11 mouse cellular contexts compared by ENCODE assay signal in genomic region chr7:79269866-79270265, GRCm38 (mm10). TPM values are rescaled to one million over a fixed set of nuclear protein-coding genes. Genes with fewer than 3 reads are reported as not detected.
DNase-seq lines count a peak whose midpoint lies in the region; ATAC-seq and TF ChIP-seq lines count a peak whose summit lies in the region.
"Had no signal": no experiment of that assay in that cellular context is flagged by ENCODE, and none has a peak within 500 bp of the region (broad histone marks: within the 10 kb centered on the region; RNA-seq: fewer than 3 reads in every experiment).

No protein-coding gene starts in this region.

- DNase-seq in heart, postnatal 36 days: no peak
- DNase-seq in c-Kit-positive CD71-positive TER-119-positive erythroid progenitor cells, embryonic 14.5 days (ENCODE audit: low spot score): peak; percentile 82
- DNase-seq in liver: peak; percentile 82
- no peak for DNase-seq in stomach, postnatal 0 days (ENCODE audit: low spot score)
- no peak for DNase-seq in right cerebral cortex, adult 2 months (ENCODE audit: low spot score in 2 of 2)
- DNase-seq: kidney, postnatal 10 days; left cerebral cortex, postnatal 4 days; lung, postnatal 36 days had no signal

- intact Hi-C loops in heart, postnatal 36 days (cut with DNase I): loop anchor here (10.0 kb wide), 1 partner anchor 195 kb away; the partner anchor contains the start of gene Polg

- H3K4me3 ChIP-seq in heart, embryonic 13.5 days: no peak overlapping the region
- H3K4me3 ChIP-seq in stomach, postnatal 0 days (ENCODE audit: low read depth, low read length): no peak overlapping the region

- peak overlapping the region; percentile 29 for H3K27ac ChIP-seq in heart, embryonic 13.5 days (replicated peaks)
- H3K27ac ChIP-seq in stomach, postnatal 0 days (replicated peaks): peak overlapping the region; percentile 40; the same call in 1 of the 2 replicates
- H3K27ac ChIP-seq: hindbrain, embryonic 14.5 days had no signal

- peaks cover 41% of the 10 kb centered on the region for H3K4me1 ChIP-seq in heart, embryonic 13.5 days
- H3K4me1 ChIP-seq in stomach, postnatal 0 days (replicated peaks; ENCODE audit: control insufficient read depth, insufficient read depth): peaks cover 4% of the 10 kb centered on the region; the same call in 1 of the 2 replicates

- no peak for ATAC-seq in heart, embryonic 13.5 days (ENCODE audit: extremely low read depth, insufficient number of reproducible peaks, low FRiP score, low TSS enrichment)
- ATAC-seq in stomach, postnatal 0 days (ENCODE audit: low FRiP score, low TSS enrichment): no peak
- no peak for ATAC-seq in megakaryocyte-erythroid progenitor cell, adult 5-6 weeks (replicated peaks; ENCODE audit: low FRiP score, low TSS enrichment, poor library complexity, severe bottlenecking)

- H3K9ac ChIP-seq in heart, embryonic 13.5 days: no peak overlapping the region
- no peak overlapping the region for H3K9ac ChIP-seq in stomach, postnatal 0 days (ENCODE audit: low read length)
- H3K9ac ChIP-seq: hindbrain, embryonic 14.5 days had no signal

- TF ChIP-seq CTCF in stomach, postnatal 0 days (IDR thresholded peaks at IDR 0.05; ENCODE audit: low read depth): no peak

- H3K27me3 ChIP-seq in heart, embryonic 13.5 days (replicated peaks): no peaks in the 10 kb centered on the region
- no peaks in the 10 kb centered on the region for H3K27me3 ChIP-seq in stomach, postnatal 0 days (ENCODE audit: control insufficient read depth, insufficient read depth, low read length)

- H3K4me2 ChIP-seq in heart, embryonic 13.5 days: peak overlapping the region; percentile 7; the same call in 1 of the 2 replicates
- H3K4me2 ChIP-seq in stomach, postnatal 0 days (replicated peaks; ENCODE audit: low read depth): no peak overlapping the region
- H3K4me2 ChIP-seq: hindbrain, embryonic 14.5 days had no signal

- 52% methylated on average over 1 of the region's 1 CpGs for WGBS in heart, embryonic 13.5 days
- 36% methylated on average over 1 of the region's 1 CpGs for WGBS in stomach, postnatal 0 days

- H3K36me3 ChIP-seq in heart, embryonic 13.5 days: no peaks in the 10 kb centered on the region
- H3K36me3 ChIP-seq in stomach, postnatal 0 days (ENCODE audit: control insufficient read depth, insufficient read depth, low read length): no peaks in the 10 kb centered on the region

- TF ChIP-seq EP300 in stomach, postnatal 0 days (optimal IDR thresholded peaks at IDR 0.05): no peak

- no peaks in the 10 kb centered on the region for H3K9me3 ChIP-seq in heart, embryonic 13.5 days
- H3K9me3 ChIP-seq in stomach, postnatal 0 days (ENCODE audit: control insufficient read depth, low read length): no peaks in the 10 kb centered on the region

RNA-seq across cellular contexts. Expression of gene Abhd2, which starts 3.1 kb away (rescaled TPM):
- 4.0 and 4.3 TPM in 2 replicates for polyA plus RNA-seq in heart, embryonic 13.5 days (2015; fragmentation: Nextera tagmentation; extraction: Ambion mirVana)
- total RNA-seq in heart, postnatal 36 days (2021): 10 to 100 TPM; 29.7 to 37.5 TPM
- 24.6 and 27.5 TPM in 2 replicates for polyA plus RNA-seq in stomach, postnatal 0 days (2015; fragmentation: Nextera tagmentation; extraction: Ambion mirVana)
- total RNA-seq in megakaryocyte-erythroid progenitor cell, adult 5-6 weeks (2014; fragmentation: Nextera tagmentation): 23.6 and 25.4 TPM in 2 replicates
- 13.0 and 13.9 TPM in 2 replicates for total RNA-seq in megakaryocyte-erythroid progenitor cell, adult 5-6 weeks (2017)

Comparison
In these comparisons a context has a peak if more than half of its experiments do, and no peak if none do; other contexts are left out.
1. DNase-seq: peak in c-Kit-positive CD71-positive TER-119-positive erythroid progenitor cells, embryonic 14.5 days (single experiment) and liver (single experiment); none in heart, postnatal 36 days (0 of 2), stomach, postnatal 0 days (single experiment) and right cerebral cortex, adult 2 months (0 of 2).